Mouse (Mus musculus): ENCODE measurements around the gene Mcts2. TPM values are rescaled to one million over a fixed set of nuclear protein-coding genes. Genes with fewer than 3 reads are reported as not detected.

Gene Mcts2
- polyA plus RNA-seq (2014; fragmentation: Nextera tagmentation; extraction: Ambion mirVana) = 40.2 and 43.8 TPM in 2 replicates

DNA sequence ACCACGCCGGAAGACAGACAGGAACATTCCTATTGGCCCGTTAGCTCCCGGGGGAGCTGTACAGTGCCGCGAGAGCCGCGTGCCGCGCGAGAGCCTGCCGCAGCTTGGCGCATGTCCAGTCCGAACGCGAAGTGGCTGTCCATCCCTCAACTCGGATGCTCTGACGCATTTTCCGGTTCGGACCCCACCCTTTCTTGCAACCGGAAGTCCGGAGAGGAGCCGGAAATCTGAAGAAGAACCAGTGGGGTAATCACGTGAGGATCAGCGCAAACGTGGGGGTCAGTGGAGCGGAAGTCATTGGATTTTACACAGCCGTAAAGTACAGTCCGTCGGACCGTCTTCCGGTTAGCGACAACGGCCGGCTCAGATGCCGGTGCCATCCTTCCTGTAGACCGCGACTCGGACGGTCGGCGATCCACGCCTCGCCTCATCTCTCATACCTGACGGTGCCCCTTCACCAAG, at the start of gene Mcts2:
TSS of gene Mcts2 (plus strand) at position 230 of the 462 bp plus-strand sequence.
- ATAC-seq (ENCODE audit: low read depth) = peak; percentile 96
- Histone ChIP-seq H3K36me3 (ENCODE audit: control insufficient read depth, insufficient read depth, low read length) (peaks cover 56% of the 10 kb centered on the region), H3K4me1 (ENCODE audit: control insufficient read depth, insufficient read depth, low read length) (no peaks in the 10 kb centered on the region), H3K9me3 (ENCODE audit: control insufficient read depth, low read length) (no peaks in the 10 kb centered on the region), H3K27me3 (ENCODE audit: control insufficient read depth, insufficient read depth, low read length) (no peaks in the 10 kb centered on the region), H3K9ac (replicated peaks; ENCODE audit: low read depth, low read length) (peak within 1 kb of the TSS; percentile 32), H3K4me2 (ENCODE audit: low read depth, low read length) (peak within 1 kb of the TSS; percentile 51), H3K4me3 (ENCODE audit: low read depth, low read length) (peak within 1 kb of the TSS; percentile 35), H3K27ac (ENCODE audit: low read depth, low read length) (peak within 1 kb of the TSS; percentile 58; the same call in 1 of the 2 replicates)
- 46% methylated on average over 45 of the region's 45 CpGs for WGBS

DNA sequence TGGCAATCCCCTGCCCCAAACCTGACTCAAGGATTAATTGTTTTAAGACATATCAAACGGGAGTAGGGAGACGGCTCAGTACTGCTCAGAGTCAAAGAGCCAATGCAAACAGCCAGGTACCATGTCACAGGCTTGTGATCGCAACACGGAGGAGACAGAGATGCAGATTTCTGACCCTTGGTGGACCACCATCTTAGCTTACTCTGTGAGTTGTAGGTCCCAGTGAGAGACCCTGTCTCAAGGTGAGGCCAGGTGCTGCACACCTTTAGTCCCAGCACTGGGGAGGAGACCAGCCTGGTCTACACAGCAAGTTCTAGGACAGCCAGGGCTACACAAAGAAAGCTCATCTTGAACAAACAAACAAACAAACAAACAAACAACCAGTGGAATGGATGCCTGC, 49.5 kb upstream of the Mcts2 start:
- Histone ChIP-seq H3K36me3 (ENCODE audit: control insufficient read depth, insufficient read depth, low read length) (no peaks in the 10 kb centered on the region), H3K4me2 (ENCODE audit: low read depth, low read length) (no peak overlapping the region), H3K27ac (ENCODE audit: low read depth, low read length) (no peak overlapping the region), H3K4me1 (ENCODE audit: control insufficient read depth, insufficient read depth, low read length) (no peaks in the 10 kb centered on the region), H3K4me3 (ENCODE audit: low read depth, low read length) (no peak overlapping the region), H3K9ac (replicated peaks; ENCODE audit: low read depth, low read length) (no peak overlapping the region), H3K9me3 (ENCODE audit: control insufficient read depth, low read length) (no peaks in the 10 kb centered on the region), H3K27me3 (ENCODE audit: control insufficient read depth, insufficient read depth, low read length) (no peaks in the 10 kb centered on the region)
- 90% methylated on average over 4 of the region's 4 CpGs for WGBS
- ATAC-seq (ENCODE audit: low read depth) = no peak

DNA sequence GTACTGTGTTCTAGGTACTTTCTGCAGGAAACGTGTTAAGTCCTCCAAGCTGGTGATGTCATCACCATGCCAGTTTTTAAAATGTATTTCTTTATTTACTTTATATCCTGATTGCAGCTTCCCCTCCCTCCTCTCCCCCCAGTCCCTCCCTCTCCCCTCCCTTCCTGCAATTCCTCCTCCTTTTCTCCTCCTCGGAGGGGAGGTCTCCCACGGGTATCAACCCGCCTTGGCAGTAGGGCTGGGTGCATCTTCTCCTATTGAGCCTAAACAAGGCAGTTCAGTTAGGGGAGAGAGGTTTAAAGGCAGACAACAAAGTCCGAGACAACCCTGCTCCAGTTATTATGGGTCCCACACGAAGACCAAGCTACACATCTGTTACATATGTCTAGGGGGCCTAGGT, 48.0 kb upstream of the Mcts2 start:
- no peak overlapping the region for H3K4me2 ChIP-seq (ENCODE audit: low read depth, low read length)
- 54% methylated on average over 6 of the region's 6 CpGs for WGBS
- no peaks in the 10 kb centered on the region for H3K27me3 ChIP-seq (ENCODE audit: control insufficient read depth, insufficient read depth, low read length)
- ATAC-seq (ENCODE audit: low read depth) = no peak
- H3K36me3 ChIP-seq (ENCODE audit: control insufficient read depth, insufficient read depth, low read length) = no peaks in the 10 kb centered on the region
- no peaks in the 10 kb centered on the region for H3K4me1 ChIP-seq (ENCODE audit: control insufficient read depth, insufficient read depth, low read length)
- H3K4me3 ChIP-seq (ENCODE audit: low read depth, low read length) = no peak overlapping the region
- no peak overlapping the region for H3K27ac ChIP-seq (ENCODE audit: low read depth, low read length)
- no peak overlapping the region for H3K9ac ChIP-seq (replicated peaks; ENCODE audit: low read depth, low read length)
- no peaks in the 10 kb centered on the region for H3K9me3 ChIP-seq (ENCODE audit: control insufficient read depth, low read length)

DNA sequence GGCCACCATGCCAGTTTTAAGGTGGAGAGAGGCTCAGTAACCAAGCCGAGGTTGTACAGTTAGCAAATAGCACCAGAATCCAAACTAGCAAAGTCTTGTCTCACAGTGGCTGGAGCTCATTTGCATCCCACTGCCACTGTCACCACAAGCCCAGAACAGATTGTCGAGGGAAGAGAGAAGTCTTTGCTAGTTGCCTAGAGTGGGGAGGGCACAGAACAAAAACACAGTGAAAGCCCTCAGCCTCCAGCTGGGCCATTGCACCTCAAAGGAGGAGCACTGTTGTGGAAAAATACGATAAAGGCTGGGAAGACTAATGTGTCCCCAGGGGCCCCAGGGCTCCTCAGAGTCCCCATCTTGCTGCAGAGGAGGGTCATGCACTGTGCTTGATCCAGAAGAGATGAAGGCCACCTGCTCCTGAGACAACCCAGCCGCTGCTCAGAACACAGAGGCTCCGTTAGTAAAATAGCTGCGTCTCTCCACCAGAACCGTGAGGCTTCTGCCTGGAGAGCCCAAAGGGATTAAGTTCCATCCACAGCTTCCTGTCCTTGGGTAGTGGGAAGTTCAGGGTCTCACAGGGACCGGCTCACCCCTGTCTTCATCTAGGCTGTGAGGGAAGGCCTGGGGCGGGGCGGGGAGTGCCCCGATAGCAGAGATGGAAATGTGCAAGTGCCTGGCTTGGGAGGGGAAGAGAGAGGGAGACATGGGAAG, 47.3 kb upstream of the Mcts2 start:
- no peak overlapping the region for H3K27ac ChIP-seq (ENCODE audit: low read depth, low read length)
- no peak overlapping the region for H3K4me3 ChIP-seq (ENCODE audit: low read depth, low read length)
- no peaks in the 10 kb centered on the region for H3K9me3 ChIP-seq (ENCODE audit: control insufficient read depth, low read length)
- H3K27me3 ChIP-seq (ENCODE audit: control insufficient read depth, insufficient read depth, low read length) = no peaks in the 10 kb centered on the region
- no peaks in the 10 kb centered on the region for H3K36me3 ChIP-seq (ENCODE audit: control insufficient read depth, insufficient read depth, low read length)
- no peak overlapping the region for H3K4me2 ChIP-seq (ENCODE audit: low read depth, low read length)
- no peaks in the 10 kb centered on the region for H3K4me1 ChIP-seq (ENCODE audit: control insufficient read depth, insufficient read depth, low read length)
- ATAC-seq (ENCODE audit: low read depth) = no peak
- H3K9ac ChIP-seq (replicated peaks; ENCODE audit: low read depth, low read length) = no peak overlapping the region
- WGBS = 12% methylated on average over 11 of the region's 11 CpGs

DNA sequence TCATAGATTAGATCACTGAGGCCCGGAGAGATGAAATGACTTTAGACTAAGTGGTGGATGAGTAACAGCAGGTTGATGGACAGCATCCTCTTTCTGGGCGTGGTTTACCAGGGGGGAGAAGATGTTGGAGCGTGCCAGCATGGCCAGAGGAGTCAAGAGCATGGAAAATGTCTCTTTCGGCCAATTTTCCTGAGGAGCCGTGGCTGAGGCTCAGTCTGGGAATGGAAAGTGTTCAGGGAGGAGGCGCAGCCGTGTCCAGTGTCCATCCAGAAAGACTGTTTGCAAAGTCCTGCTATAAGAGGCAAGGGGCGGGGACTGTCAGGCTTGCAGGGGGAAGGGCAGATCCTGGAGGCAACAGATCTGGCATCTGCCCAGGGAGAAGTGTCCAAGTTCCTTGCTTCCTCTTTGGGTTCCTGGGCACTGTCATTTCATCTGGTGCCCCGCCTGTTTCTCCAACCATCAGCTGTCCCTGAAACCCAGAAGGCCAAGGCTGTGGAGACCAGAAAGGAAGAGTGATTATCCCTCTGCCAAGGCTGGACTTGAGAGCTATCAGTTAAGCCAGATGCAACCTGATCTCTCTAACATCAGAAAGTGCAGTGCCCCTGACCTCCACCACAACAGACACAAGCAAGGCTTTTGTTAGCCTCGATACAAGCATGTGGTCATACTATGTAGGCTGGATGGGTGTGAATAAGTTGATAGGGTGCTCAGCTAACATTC, 33.8 kb upstream of the Mcts2 start:
- Histone ChIP-seq H3K4me1 (ENCODE audit: control insufficient read depth, insufficient read depth, low read length) (peaks cover 6% of the 10 kb centered on the region; the same call in 1 of the 2 replicates), H3K27ac (ENCODE audit: low read depth, low read length) (no peak overlapping the region)
- 75% methylated on average over 10 of the region's 10 CpGs for WGBS

DNA sequence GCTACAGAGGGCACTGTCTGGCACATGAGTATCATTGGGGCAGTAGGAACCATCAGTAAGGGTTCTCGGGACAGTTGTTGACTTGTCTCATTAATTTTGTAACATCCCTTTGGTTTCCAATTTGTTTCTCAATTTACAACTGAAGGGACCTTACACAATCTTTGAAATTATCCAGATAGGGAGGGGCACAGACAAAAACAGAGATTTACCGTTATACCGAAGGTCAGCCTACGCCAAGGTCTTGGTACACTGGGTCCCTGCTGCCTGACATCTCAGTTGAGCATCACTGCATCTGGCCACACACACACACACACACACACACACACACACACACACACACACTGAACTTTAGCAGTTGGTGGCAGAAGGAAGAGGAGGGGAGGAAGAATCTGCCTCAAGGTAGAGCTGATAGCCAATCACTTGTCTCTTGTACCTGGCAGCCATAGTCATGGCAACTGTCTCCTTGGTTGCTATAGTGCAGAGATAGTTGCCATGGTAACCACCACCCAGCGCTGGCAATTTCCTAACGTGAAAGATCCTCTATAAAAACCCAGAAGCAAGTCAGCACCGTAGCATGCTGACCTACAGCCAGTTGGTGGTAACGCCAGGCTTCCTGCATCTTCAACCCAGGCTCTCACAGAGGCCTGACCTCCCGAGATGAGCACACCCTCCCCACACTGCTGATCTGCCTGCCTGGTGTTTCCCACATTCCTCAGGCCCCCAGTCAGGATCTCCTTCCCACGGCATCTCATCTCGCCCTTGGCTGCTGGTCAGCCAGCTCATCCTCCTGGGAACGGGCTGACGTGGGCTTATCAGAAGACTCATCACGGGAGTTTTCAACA, 32.7 kb upstream of the Mcts2 start:
- Histone ChIP-seq H3K4me1 (ENCODE audit: control insufficient read depth, insufficient read depth, low read length) (peaks cover 6% of the 10 kb centered on the region; the same call in 1 of the 2 replicates), H3K9ac (replicated peaks; ENCODE audit: low read depth, low read length) (no peak overlapping the region), H3K27me3 (ENCODE audit: control insufficient read depth, insufficient read depth, low read length) (no peaks in the 10 kb centered on the region), H3K9me3 (ENCODE audit: control insufficient read depth, low read length) (no peaks in the 10 kb centered on the region), H3K4me2 (ENCODE audit: low read depth, low read length) (peak overlapping the region; percentile 17; the same call in 1 of the 2 replicates), H3K27ac (ENCODE audit: low read depth, low read length) (peak overlapping the region; percentile 76), H3K4me3 (ENCODE audit: low read depth, low read length) (no peak overlapping the region), H3K36me3 (ENCODE audit: control insufficient read depth, insufficient read depth, low read length) (no peaks in the 10 kb centered on the region)
- ATAC-seq (ENCODE audit: low read depth) = peak; percentile 93
- WGBS = 41% methylated on average over 14 of the region's 14 CpGs

More for the DNA sequence above, 33.8 kb upstream of the Mcts2 start:
- no peak overlapping the region for H3K9ac ChIP-seq (replicated peaks; ENCODE audit: low read depth, low read length)
- no peak for ATAC-seq (ENCODE audit: low read depth)
- no peaks in the 10 kb centered on the region for H3K27me3 ChIP-seq (ENCODE audit: control insufficient read depth, insufficient read depth, low read length)
- H3K36me3 ChIP-seq (ENCODE audit: control insufficient read depth, insufficient read depth, low read length) = no peaks in the 10 kb centered on the region
- H3K9me3 ChIP-seq (ENCODE audit: control insufficient read depth, low read length) = no peaks in the 10 kb centered on the region
- no peak overlapping the region for H3K4me2 ChIP-seq (ENCODE audit: low read depth, low read length)
- no peak overlapping the region for H3K4me3 ChIP-seq (ENCODE audit: low read depth, low read length)

DNA sequence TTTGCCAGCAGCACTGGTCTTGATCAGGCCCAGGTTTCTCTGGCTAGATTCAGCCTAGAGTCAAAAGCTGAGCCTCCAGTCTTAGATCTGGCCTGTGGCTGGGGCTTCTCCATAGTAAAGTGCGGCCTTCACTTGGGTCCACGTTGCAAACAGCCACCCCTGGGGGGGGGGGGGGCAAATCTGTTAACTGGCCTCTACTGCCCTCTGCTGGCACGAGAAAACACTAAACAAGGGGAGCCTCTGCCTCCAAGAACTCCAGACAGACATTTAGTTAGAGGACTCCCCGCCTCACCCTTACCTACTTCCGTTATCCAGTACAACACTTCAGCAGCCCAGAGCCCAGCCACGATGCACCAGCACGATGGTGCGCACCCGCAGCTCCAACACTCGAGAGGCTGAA, 29.4 kb upstream of the Mcts2 start:
- Histone ChIP-seq H3K27me3 (ENCODE audit: control insufficient read depth, insufficient read depth, low read length) (no peaks in the 10 kb centered on the region), H3K9me3 (ENCODE audit: control insufficient read depth, low read length) (no peaks in the 10 kb centered on the region), H3K4me2 (ENCODE audit: low read depth, low read length) (no peak overlapping the region), H3K36me3 (ENCODE audit: control insufficient read depth, insufficient read depth, low read length) (no peaks in the 10 kb centered on the region), H3K4me1 (ENCODE audit: control insufficient read depth, insufficient read depth, low read length) (peaks cover 6% of the 10 kb centered on the region; the same call in 1 of the 2 replicates), H3K4me3 (ENCODE audit: low read depth, low read length) (no peak overlapping the region), H3K9ac (replicated peaks; ENCODE audit: low read depth, low read length) (no peak overlapping the region), H3K27ac (ENCODE audit: low read depth, low read length) (no peak overlapping the region)
- 59% methylated on average over 10 of the region's 10 CpGs for WGBS
- ATAC-seq (ENCODE audit: low read depth) = no peak

DNA sequence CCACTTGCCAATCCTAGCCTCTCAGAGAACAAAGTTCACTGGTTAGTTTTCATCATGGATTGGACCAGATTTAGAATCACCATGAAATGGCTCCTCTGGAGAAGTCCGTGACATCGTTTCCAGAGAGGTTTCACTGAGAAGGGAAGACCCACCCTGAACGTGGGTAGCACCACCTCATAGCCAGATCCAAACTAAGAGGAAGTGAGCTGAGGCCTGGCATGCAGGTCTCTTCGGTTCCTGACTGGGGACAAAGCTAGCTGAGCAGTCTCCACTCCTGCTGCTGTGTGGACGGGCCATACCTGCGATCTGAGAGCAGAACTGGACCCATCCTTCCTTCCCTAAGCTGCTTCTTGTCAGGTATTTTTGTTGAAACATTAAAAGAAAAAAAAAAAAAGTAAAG, 25.7 kb upstream of the Mcts2 start:
- 86% methylated on average over 6 of the region's 6 CpGs for WGBS
- no peak for ATAC-seq (ENCODE audit: low read depth)

More for the DNA sequence above, 25.7 kb upstream of the Mcts2 start:
- Histone ChIP-seq H3K4me2 (ENCODE audit: low read depth, low read length) (no peak overlapping the region), H3K27me3 (ENCODE audit: control insufficient read depth, insufficient read depth, low read length) (no peaks in the 10 kb centered on the region), H3K4me1 (ENCODE audit: control insufficient read depth, insufficient read depth, low read length) (no peaks in the 10 kb centered on the region), H3K36me3 (ENCODE audit: control insufficient read depth, insufficient read depth, low read length) (no peaks in the 10 kb centered on the region), H3K9me3 (ENCODE audit: control insufficient read depth, low read length) (no peaks in the 10 kb centered on the region), H3K9ac (replicated peaks; ENCODE audit: low read depth, low read length) (no peak overlapping the region), H3K27ac (ENCODE audit: low read depth, low read length) (no peak overlapping the region), H3K4me3 (ENCODE audit: low read depth, low read length) (no peak overlapping the region)

Measured in neural tube, embryonic 14.5 days (tissue).